Mouse (Mus musculus): ENCODE data around the gene Gm45808. TPM values are rescaled to one million over a fixed set of nuclear protein-coding genes. Genes with fewer than 3 reads are reported as not detected.
A peak's percentile ranks its signal among the peaks of the same experiment; 100 is the strongest.
"Not testable (repeated sequence)": the region's sequence is repeated elsewhere in the genome, so short reads cannot be mapped to it uniquely, and the experiment has no call there.

Gm45808 gene
- polyA plus RNA-seq, 1 experiment from 2014 or later = not detected

DNA sequence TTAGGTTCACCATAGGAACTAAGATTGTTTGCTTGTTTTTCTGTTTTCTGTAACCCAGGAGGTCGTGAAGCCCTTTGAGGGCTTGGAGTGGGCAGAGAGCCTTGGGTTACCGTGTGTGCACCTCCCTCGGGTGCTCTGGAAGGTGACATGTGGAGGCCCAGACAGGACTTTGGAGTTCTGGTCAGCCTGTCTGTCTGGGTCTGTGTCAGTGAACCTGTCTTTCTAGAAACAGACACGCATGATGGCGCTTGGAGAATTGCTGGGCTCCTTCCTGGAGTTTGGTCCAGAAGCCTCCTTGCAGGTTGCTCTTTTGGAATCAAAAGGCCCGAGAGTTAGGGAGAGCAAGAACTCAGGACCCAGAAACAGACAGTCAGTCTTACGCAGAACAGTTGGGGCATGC lies 26.2 kb downstream of the Gm45808 start:
- Histone ChIP-seq H3K9me3 (replicated peaks; ENCODE audit: control insufficient read depth, low read length) (no peaks in the 10 kb centered on the region), H3K36me3 (ENCODE audit: control insufficient read depth, insufficient read depth, low read length) (peaks cover 8% of the 10 kb centered on the region; the same call in 1 of the 2 replicates), H3K9ac (ENCODE audit: low read length) (peak overlapping the region; percentile 76), H3K4me1 (ENCODE audit: control insufficient read depth, insufficient read depth, low read length) (peaks cover 34% of the 10 kb centered on the region), H3K4me2 (ENCODE audit: low read depth, low read length) (peak overlapping the region; percentile 70), H3K4me3 (replicated peaks; ENCODE audit: low read length) (peak overlapping the region; percentile 89), H3K27ac (ENCODE audit: low read length) (peak overlapping the region; percentile 93), H3K27me3 (ENCODE audit: control insufficient read depth, insufficient read depth, low read length) (no peaks in the 10 kb centered on the region)
- 59% methylated on average over 7 of the region's 7 CpGs for WGBS
- ATAC-seq (ENCODE audit: insufficient read depth, low FRiP score) = no peak

DNA sequence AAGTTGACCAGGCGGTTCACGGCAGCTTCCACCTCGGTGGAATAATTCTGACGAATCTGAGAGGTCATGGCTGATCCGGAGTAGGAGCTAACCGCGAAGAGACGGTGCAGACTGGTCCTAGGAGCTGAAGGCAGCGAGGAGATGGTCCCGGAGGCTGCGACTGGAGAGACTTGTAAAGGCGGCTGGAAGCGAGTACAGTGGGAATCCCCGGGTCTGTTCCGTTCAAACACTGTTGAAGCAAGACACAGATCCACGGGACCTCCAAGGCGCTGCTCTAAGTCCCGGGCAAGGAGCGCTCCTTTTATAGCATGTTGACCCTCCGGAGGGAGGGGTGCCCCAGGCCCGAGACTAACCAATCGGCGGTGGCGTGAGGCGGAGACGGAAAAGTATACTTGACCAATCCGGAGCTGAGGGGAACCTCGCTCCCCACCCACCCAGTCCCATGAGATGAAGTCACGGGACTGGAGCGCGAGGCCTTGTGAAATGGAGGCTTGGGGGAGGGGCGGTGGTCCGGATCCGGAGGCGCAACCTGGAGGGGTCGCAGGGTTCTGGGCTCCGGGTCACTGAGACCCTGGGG lies 27.0 kb downstream of the Gm45808 start, which contains the start of gene Ftl1:
Gene Ftl1, minus strand, starts transcription at position 321 of the 577 bp plus-strand sequence.
- H3K27me3 ChIP-seq (ENCODE audit: control insufficient read depth, insufficient read depth, low read length); H3K9me3 ChIP-seq (replicated peaks; ENCODE audit: control insufficient read depth, low read length); H3K36me3 ChIP-seq (ENCODE audit: control insufficient read depth, insufficient read depth, low read length): not testable (repeated sequence)
- peak within 1 kb of the TSS; percentile 94 for H3K27ac ChIP-seq (ENCODE audit: low read length)
- H3K9ac ChIP-seq (ENCODE audit: low read length) = peak within 1 kb of the TSS; percentile 91
- under 1% methylated on average over 35 of the region's 37 CpGs for WGBS
- H3K4me3 ChIP-seq (replicated peaks; ENCODE audit: low read length) = peak within 1 kb of the TSS; percentile 89
- H3K4me2 ChIP-seq (ENCODE audit: low read depth, low read length) = peak within 1 kb of the TSS; percentile 87
- H3K4me1 ChIP-seq (ENCODE audit: control insufficient read depth, insufficient read depth, low read length) = peaks cover 34% of the 10 kb centered on the region
- peak; percentile 96 for ATAC-seq (ENCODE audit: insufficient read depth, low FRiP score)

DNA sequence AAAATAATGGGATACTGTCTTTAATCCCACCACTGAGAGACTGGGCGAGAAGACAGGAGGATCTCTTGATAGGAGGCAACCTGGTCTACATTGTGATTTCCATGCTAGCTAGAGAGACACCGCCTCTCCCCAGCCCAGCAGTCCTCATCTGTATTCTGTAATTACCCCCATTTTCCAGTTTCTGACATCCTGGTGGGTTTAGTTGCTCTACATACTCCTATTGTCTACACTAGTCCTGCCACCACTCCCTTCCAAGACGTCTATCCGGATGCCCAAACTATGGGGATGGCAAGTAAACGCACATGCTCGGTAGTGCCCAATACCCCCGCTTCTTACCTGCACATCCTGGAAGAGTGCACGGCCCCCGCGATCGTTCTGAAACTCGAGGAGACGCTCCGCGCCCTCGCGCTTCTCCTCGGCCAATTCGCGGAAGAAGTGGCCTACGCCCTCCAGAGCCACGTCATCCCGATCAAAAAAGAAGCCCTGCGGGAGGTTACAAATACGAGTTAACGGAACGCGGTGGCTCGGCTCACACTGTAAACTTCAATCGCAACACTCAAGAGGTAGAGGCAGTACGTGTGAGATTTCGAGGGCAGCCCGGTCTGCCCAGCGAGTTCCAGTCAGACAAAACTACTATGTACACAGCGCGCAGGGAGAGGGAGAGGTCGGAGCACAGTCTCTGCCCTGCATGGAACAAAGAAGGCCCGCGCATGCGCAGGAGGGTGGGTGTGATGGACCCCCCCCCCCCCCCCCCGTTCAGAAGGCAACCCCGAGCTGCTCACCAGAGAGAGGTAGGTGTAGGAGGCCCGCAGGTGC lies 27.7 kb downstream of the Gm45808 start:
- no peaks in the 10 kb centered on the region for H3K27me3 ChIP-seq (ENCODE audit: control insufficient read depth, insufficient read depth, low read length)
- ATAC-seq (ENCODE audit: insufficient read depth, low FRiP score) = peak; percentile 64
- no peaks in the 10 kb centered on the region for H3K9me3 ChIP-seq (replicated peaks; ENCODE audit: control insufficient read depth, low read length)
- peak overlapping the region; percentile 94 for H3K27ac ChIP-seq (ENCODE audit: low read length)
- peaks cover 34% of the 10 kb centered on the region for H3K4me1 ChIP-seq (ENCODE audit: control insufficient read depth, insufficient read depth, low read length)
- peak overlapping the region; percentile 89 for H3K4me3 ChIP-seq (replicated peaks; ENCODE audit: low read length)
- peak overlapping the region; percentile 91 for H3K9ac ChIP-seq (ENCODE audit: low read length)
- WGBS = under 1% methylated on average over 43 of the region's 43 CpGs
- peak overlapping the region; percentile 87 for H3K4me2 ChIP-seq (ENCODE audit: low read depth, low read length)
- H3K36me3 ChIP-seq (ENCODE audit: control insufficient read depth, insufficient read depth, low read length) = peaks cover 7% of the 10 kb centered on the region

DNA sequence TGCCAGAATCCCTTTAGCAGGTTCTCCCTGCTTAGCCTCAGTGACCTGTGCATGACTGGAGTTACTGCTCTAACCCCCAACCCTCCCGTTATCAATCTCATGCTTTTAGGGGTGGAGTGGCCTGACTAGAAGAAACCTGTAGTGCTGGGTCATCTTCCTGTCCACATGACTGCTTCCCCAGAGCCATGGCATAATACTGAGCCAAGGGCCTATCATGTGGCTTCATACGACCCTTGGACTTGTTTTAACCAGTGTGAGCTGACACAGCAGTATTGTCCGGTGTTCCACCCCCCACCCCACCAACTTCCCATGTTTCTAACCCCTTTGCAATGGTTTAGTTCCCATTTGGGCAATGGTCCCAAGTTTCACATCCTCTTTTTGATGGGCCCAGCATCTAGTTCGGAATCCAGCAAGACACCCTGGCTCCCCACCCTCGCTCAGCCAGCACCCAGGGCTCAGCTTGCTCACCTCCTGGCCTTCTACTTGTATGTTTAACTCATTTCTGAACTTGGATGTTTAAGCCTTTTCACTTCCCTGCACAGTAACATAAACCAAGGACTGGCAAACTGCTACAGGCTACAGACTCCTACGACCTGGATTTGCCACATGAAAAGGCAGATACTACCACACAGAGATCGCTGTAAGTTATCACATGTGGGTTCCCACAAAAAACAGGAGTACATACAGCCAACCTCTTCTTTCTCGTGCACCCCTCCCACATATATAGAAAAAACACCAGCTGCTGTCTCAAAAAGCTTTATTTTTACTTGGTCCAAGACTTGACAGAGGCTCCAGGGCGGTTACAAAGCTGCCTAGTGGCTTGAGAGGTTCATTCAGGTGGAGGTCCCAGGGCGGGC lies 29.2 kb downstream of the Gm45808 start:
- H3K4me2 ChIP-seq (ENCODE audit: low read depth, low read length) = peak overlapping the region; percentile 87
- peak overlapping the region; percentile 94; the same call in 1 of the 2 replicates for H3K27ac ChIP-seq (ENCODE audit: low read length)
- no peak for ATAC-seq (ENCODE audit: insufficient read depth, low FRiP score)
- peak overlapping the region; percentile 89 for H3K4me3 ChIP-seq (replicated peaks; ENCODE audit: low read length)
- peak overlapping the region; percentile 91 for H3K9ac ChIP-seq (ENCODE audit: low read length)
- 46% methylated on average over 10 of the region's 10 CpGs for WGBS
- H3K36me3 ChIP-seq (ENCODE audit: control insufficient read depth, insufficient read depth, low read length) = peaks cover 7% of the 10 kb centered on the region; the same call in 1 of the 2 replicates
- peaks cover 34% of the 10 kb centered on the region for H3K4me1 ChIP-seq (ENCODE audit: control insufficient read depth, insufficient read depth, low read length)
- H3K9me3 ChIP-seq (replicated peaks; ENCODE audit: control insufficient read depth, low read length) = no peaks in the 10 kb centered on the region
- H3K27me3 ChIP-seq (ENCODE audit: control insufficient read depth, insufficient read depth, low read length) = no peaks in the 10 kb centered on the region

DNA sequence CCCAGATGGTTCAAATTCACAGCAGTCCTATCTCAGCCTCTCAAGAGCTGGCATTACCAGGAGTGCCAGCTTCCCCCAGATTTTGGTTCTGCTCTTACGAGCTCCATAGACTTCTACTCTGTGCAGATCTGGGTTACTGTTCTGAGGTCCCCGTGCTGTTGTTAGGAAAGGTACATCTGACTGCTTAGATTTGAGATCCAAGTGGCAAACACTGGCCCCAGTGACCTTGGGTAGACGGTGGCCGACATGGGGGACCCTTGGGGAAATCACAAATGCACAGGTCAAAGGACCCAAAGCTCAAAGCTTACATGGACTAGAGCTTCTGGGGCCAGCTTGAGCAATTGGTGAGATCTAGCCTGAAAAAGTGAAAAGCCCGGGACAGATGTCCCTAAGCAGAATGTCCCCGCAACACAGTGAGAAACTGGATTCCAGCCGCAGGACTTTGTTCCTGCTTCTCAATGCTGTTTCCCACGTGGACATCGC lies 29.8 kb downstream of the Gm45808 start:
- Histone ChIP-seq H3K4me1 (ENCODE audit: control insufficient read depth, insufficient read depth, low read length) (peaks cover 32% of the 10 kb centered on the region), H3K9me3 (replicated peaks; ENCODE audit: control insufficient read depth, low read length) (no peaks in the 10 kb centered on the region), H3K27me3 (ENCODE audit: control insufficient read depth, insufficient read depth, low read length) (no peaks in the 10 kb centered on the region), H3K9ac (ENCODE audit: low read length) (peak overlapping the region; percentile 7; the same call in 1 of the 2 replicates), H3K4me3 (replicated peaks; ENCODE audit: low read length) (peak overlapping the region; percentile 89; the same call in 1 of the 2 replicates), H3K4me2 (ENCODE audit: low read depth, low read length) (0 out of 2 replicates have a peak overlapping the region, but pooled peaks have one; percentile 87), H3K27ac (ENCODE audit: low read length) (peak overlapping the region; percentile 35; the same call in 1 of the 2 replicates), H3K36me3 (ENCODE audit: control insufficient read depth, insufficient read depth, low read length) (peaks cover 7% of the 10 kb centered on the region; the same call in 1 of the 2 replicates)
- ATAC-seq (ENCODE audit: insufficient read depth, low FRiP score) = no peak
- WGBS = 39% methylated on average over 9 of the region's 9 CpGs

DNA sequence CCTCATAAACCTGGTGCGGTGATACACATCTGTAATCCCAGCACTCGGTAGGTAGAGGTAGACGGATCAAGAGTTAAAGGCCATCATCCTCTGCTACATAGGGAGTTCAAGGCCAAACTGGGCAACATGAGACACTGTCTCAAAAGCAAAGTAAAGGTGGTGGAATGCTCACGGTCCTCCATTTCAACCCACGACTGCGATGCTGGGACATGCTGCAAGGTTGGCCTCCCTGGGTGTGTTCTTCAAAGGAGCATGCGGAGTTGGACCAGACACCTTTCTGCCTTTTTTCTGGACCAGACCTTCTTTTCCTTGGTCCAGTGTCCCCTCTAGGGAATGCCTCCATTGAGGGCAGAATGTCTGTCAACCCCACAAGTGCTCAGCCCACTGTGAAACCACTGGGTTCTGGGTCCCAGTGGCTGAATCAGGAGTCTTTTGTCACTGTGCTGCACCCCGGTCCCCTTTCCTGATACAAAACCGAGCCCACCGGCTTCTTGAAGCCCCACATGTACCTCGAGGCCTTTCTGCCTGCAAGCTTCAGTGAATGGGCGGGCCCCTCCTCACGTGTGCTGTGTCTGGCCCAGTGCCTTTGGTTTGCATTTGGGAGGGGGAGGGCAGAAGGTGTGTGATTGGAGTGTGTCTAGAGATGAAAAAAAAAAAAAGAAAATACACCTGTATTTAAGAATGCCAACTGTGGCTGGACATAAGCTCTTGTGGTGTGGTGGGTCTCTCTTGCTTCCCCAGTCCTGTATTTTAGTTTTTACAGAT lies 30.5 kb downstream of the Gm45808 start:
- peaks cover 26% of the 10 kb centered on the region for H3K4me1 ChIP-seq (ENCODE audit: control insufficient read depth, insufficient read depth, low read length)
- no peak for ATAC-seq (ENCODE audit: insufficient read depth, low FRiP score)
- 71% methylated on average over 13 of the region's 13 CpGs for WGBS
- H3K4me2 ChIP-seq (ENCODE audit: low read depth, low read length) = no peak overlapping the region
- H3K36me3 ChIP-seq (ENCODE audit: control insufficient read depth, insufficient read depth, low read length) = peaks cover 7% of the 10 kb centered on the region; the same call in 1 of the 2 replicates
- peak overlapping the region; percentile 35; the same call in 1 of the 2 replicates for H3K27ac ChIP-seq (ENCODE audit: low read length)
- H3K27me3 ChIP-seq (ENCODE audit: control insufficient read depth, insufficient read depth, low read length) = no peaks in the 10 kb centered on the region
- no peaks in the 10 kb centered on the region for H3K9me3 ChIP-seq (replicated peaks; ENCODE audit: control insufficient read depth, low read length)
- no peak overlapping the region for H3K9ac ChIP-seq (ENCODE audit: low read length)
- H3K4me3 ChIP-seq (replicated peaks; ENCODE audit: low read length) = no peak overlapping the region

DNA sequence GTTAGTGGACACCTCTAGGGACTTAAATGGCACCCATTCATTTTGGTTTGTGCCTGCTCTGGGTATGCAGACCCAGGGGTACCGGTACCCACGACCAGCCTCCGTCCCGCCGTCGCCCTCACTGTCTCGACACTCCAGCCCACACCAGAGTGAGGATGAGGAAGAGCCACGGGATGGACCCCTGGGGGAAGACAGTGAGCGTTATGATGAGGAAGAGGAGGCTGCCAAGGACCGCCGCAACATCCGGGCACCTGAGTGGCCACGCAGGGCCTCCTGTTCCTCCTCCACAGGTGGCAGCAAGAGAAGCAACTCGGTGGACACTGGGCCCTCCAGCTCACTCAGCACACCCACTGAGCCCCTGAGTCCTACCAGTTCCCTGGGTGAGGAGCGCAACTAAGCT lies 31.6 kb downstream of the Gm45808 start:
- Histone ChIP-seq H3K27me3 (ENCODE audit: control insufficient read depth, insufficient read depth, low read length) (no peaks in the 10 kb centered on the region), H3K27ac (ENCODE audit: low read length) (no peak overlapping the region), H3K4me3 (replicated peaks; ENCODE audit: low read length) (no peak overlapping the region), H3K4me2 (ENCODE audit: low read depth, low read length) (no peak overlapping the region), H3K9ac (ENCODE audit: low read length) (no peak overlapping the region), H3K9me3 (replicated peaks; ENCODE audit: control insufficient read depth, low read length) (no peaks in the 10 kb centered on the region), H3K4me1 (ENCODE audit: control insufficient read depth, insufficient read depth, low read length) (peaks cover 15% of the 10 kb centered on the region), H3K36me3 (ENCODE audit: control insufficient read depth, insufficient read depth, low read length) (peaks cover 7% of the 10 kb centered on the region; the same call in 1 of the 2 replicates)
- ATAC-seq (ENCODE audit: insufficient read depth, low FRiP score) = no peak
- 89% methylated on average over 15 of the region's 15 CpGs for WGBS

DNA sequence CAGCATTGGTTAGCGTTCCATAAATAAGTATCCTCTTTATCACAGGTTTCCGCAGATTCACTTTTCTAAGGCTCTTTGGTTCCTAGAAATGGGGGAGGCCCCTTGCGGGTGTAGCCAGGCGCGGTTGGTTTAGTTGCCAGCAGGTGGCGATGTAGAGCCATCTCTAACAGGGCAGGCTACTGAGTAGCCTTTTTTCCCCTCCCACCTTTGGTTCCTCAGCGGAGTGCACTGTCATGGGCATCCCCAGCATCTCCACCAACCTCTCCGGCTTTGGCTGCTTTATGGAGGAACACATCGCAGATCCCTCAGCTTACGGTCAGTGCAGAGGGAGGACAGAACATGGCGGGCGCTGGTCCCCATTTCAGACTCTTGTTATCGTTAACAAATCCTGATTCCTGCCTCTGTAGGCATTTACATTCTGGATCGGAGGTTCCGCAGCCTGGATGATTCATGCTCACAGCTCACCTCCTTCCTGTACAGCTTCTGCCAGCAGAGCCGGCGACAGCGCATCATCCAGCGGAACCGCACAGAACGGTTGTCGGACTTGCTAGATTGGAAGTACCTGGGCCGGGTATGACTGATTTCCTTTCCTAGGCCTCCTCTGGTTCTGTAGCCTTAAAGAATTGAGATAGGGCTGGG lies 35.1 kb downstream of the Gm45808 start:
- Histone ChIP-seq H3K4me3 (replicated peaks; ENCODE audit: low read length) (no peak overlapping the region), H3K4me1 (ENCODE audit: control insufficient read depth, insufficient read depth, low read length) (no peaks in the 10 kb centered on the region), H3K4me2 (ENCODE audit: low read depth, low read length) (no peak overlapping the region), H3K9ac (ENCODE audit: low read length) (no peak overlapping the region), H3K36me3 (ENCODE audit: control insufficient read depth, insufficient read depth, low read length) (peaks cover 4% of the 10 kb centered on the region; the same call in 1 of the 2 replicates), H3K27ac (ENCODE audit: low read length) (no peak overlapping the region), H3K9me3 (replicated peaks; ENCODE audit: control insufficient read depth, low read length) (no peaks in the 10 kb centered on the region), H3K27me3 (ENCODE audit: control insufficient read depth, insufficient read depth, low read length) (no peaks in the 10 kb centered on the region)
- ATAC-seq (ENCODE audit: insufficient read depth, low FRiP score) = peak; percentile 80; the same call in 1 of the 2 replicates
- WGBS = 57% methylated on average over 23 of the region's 23 CpGs

Data from stomach, embryonic 16.5 days (tissue).